Mouse (Mus musculus): Measurements from ENCODE around the gene Tmem150a. TPM values are rescaled to one million over a fixed set of nuclear protein-coding genes. Genes with fewer than 3 reads are reported as not detected.

Gene Tmem150a
- polyA plus RNA-seq, 1 experiment = 171 TPM

DNA sequence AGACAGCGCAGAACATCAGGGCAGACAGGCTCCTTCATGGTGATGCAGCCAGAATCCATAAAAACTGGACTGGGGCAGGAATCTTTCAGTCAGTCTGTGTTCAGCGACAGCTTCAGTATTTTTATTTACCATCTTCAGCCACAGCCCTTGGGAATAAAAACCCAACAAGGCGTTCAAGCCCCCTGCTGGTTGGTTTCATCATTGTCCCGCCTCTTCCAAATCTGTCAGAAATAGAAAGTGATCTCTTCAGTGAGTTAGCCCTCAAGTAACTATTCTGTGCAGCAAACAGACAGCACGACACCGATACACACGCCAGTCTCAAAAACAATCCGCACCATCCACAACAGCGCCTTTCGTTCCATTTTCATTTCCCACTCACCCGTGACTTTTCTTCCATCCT is 36.2 kb upstream of the Tmem150a start:
- Histone ChIP-seq H3K4me1 (ENCODE audit: control insufficient read depth, insufficient read depth, low read length) (no peaks in the 10 kb centered on the region; the same call in 1 of the 2 replicates), H3K36me3 (ENCODE audit: control insufficient read depth, insufficient read depth, low read length) (peaks cover 3% of the 10 kb centered on the region; the same call in 1 of the 2 replicates), H3K4me3 (ENCODE audit: insufficient read depth, low read depth, low read length) (no peak overlapping the region), H3K27ac (ENCODE audit: insufficient read depth, low read depth, low read length) (no peak overlapping the region), H3K27me3 (replicated peaks; ENCODE audit: control insufficient read depth, insufficient read depth, low read length) (no peaks in the 10 kb centered on the region)
- 73% methylated on average over 11 of the region's 11 CpGs for WGBS
- TF ChIP-seq POLR2A (IDR thresholded peaks at IDR 0.05; ENCODE audit: low read depth, low read length) (no peak), CTCF (conservative IDR thresholded peaks at IDR 0.05; ENCODE audit: insufficient read depth, insufficient read length, low read depth, low read length) (peak; percentile 39; the same call in 1 of the 2 replicates)
- peak; percentile 57 for DNase-seq

DNA sequence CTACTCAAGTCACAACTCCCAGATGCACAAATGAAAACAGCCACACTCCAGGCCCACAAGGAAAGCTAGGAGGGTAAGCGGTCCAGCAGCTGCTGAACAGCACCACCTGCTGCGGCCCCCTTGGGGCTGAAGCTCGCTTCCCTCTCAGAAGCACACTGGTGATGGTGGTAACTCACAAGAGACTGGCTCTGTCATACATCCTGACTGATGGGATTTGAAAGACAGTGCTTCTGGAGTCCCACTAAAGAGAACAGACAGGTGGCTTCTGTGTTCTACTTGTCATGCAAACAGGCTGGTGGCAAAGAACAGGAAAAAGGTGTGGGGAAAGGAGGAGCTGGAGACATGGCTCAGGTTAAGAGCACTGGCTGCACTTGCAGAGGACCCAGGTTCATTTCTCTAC is 32.3 kb upstream of the Tmem150a start:
- no peak for DNase-seq
- Histone ChIP-seq H3K4me1 (ENCODE audit: control insufficient read depth, insufficient read depth, low read length) (no peaks in the 10 kb centered on the region), H3K36me3 (ENCODE audit: control insufficient read depth, insufficient read depth, low read length) (peaks cover 10% of the 10 kb centered on the region), H3K4me3 (ENCODE audit: insufficient read depth, low read depth, low read length) (no peak overlapping the region), H3K27me3 (replicated peaks; ENCODE audit: control insufficient read depth, insufficient read depth, low read length) (no peaks in the 10 kb centered on the region), H3K27ac (ENCODE audit: insufficient read depth, low read depth, low read length) (no peak overlapping the region)
- WGBS = over 99% methylated on average over 3 of the region's 3 CpGs
- TF ChIP-seq POLR2A (IDR thresholded peaks at IDR 0.05; ENCODE audit: low read depth, low read length) = no peak
- TF ChIP-seq CTCF (conservative IDR thresholded peaks at IDR 0.05; ENCODE audit: insufficient read depth, insufficient read length, low read depth, low read length) = no peak

DNA sequence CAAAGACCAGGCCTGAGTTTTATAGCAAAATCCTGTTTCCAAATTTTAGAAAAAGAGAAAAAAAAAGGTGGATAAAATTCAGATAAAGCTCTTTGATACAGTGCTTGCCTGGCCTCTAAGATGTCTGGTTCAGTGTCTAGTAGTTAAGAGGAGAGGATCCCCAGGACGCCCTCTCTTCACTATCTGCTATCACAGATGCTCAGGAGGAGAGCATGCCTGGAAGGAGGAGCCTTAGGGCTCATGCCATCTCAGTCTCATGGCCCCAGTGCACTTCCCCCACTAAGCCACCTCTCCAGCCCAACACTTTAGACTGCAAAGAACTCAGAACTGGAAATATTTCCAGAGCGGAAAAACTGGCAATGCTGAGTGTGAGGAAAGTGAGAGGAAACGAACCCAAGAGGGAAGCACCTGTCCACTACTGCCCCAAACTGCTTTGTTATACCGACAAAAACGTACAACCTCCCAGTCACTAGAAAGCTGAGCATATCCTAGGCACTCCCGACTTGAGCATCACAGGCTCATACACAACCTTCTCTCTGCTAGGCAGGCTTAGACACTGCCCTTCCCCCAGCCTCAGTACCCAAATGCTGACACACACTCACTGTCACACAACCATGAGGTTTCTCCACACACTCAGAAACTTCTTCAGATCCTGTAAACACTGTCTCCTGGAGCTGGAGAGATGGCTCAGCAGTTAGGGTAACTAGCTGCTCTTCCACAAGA is 31.3 kb upstream of the Tmem150a start:
- Histone ChIP-seq H3K4me1 (ENCODE audit: control insufficient read depth, insufficient read depth, low read length) (no peaks in the 10 kb centered on the region), H3K4me3 (ENCODE audit: insufficient read depth, low read depth, low read length) (no peak overlapping the region), H3K27ac (ENCODE audit: insufficient read depth, low read depth, low read length) (no peak overlapping the region), H3K27me3 (replicated peaks; ENCODE audit: control insufficient read depth, insufficient read depth, low read length) (no peaks in the 10 kb centered on the region), H3K36me3 (ENCODE audit: control insufficient read depth, insufficient read depth, low read length) (peaks cover 18% of the 10 kb centered on the region)
- no peak for DNase-seq
- TF ChIP-seq POLR2A (IDR thresholded peaks at IDR 0.05; ENCODE audit: low read depth, low read length) (no peak), CTCF (conservative IDR thresholded peaks at IDR 0.05; ENCODE audit: insufficient read depth, insufficient read length, low read depth, low read length) (no peak)
- WGBS = 90% methylated on average over 6 of the region's 6 CpGs

DNA sequence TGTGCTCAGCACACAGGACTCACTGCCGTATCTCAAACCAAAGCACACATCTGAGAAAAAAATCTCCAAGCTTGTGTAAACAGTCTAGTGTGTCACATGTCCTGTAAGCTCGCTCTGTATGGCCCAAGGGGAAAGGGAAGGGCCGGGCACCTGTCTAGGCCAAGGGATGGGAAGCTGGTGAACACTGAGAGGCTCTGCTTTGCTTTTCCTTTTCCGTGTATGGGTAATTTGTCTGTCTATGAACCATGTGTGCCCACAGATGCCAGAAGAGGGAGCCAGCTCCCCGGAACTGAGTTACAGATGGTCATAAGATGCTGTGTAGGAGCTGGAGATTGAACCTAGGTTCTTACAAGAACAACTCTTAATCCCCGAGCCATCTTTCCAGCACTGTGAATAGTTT is 29.0 kb upstream of the Tmem150a start:
- no peaks in the 10 kb centered on the region for H3K27me3 ChIP-seq (replicated peaks; ENCODE audit: control insufficient read depth, insufficient read depth, low read length)
- no peaks in the 10 kb centered on the region for H3K4me1 ChIP-seq (ENCODE audit: control insufficient read depth, insufficient read depth, low read length)
- no peak overlapping the region for H3K4me3 ChIP-seq (ENCODE audit: insufficient read depth, low read depth, low read length)
- TF ChIP-seq POLR2A (IDR thresholded peaks at IDR 0.05; ENCODE audit: low read depth, low read length) = no peak
- peak; percentile 77 for TF ChIP-seq CTCF (conservative IDR thresholded peaks at IDR 0.05; ENCODE audit: insufficient read depth, insufficient read length, low read depth, low read length)
- H3K27ac ChIP-seq (ENCODE audit: insufficient read depth, low read depth, low read length) = no peak overlapping the region
- DNase-seq = peak; percentile 80
- peaks cover 19% of the 10 kb centered on the region for H3K36me3 ChIP-seq (ENCODE audit: control insufficient read depth, insufficient read depth, low read length)
- 59% methylated on average over 6 of the region's 6 CpGs for WGBS

DNA sequence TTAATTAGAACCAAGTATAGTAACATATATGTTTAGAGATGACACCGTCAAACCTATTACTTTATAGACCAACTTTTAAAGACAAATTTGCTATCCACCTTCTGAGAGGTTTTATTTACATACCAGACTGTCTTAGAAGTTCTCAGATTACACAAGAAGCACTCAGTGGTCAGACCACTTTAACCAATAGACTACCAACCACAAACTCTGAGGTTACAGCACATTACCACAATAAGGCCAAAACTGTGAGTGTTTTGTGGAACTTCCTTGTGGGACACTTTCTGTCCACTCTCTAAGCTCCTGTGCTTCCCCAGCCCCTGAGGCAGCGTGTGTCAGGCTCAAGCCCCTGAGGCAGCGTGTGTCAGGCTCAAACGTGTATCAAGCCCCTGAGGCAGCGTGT is 26.2 kb upstream of the Tmem150a start:
- TF ChIP-seq POLR2A (IDR thresholded peaks at IDR 0.05; ENCODE audit: low read depth, low read length) (no peak), CTCF (conservative IDR thresholded peaks at IDR 0.05; ENCODE audit: insufficient read depth, insufficient read length, low read depth, low read length) (no peak)
- Histone ChIP-seq H3K36me3 (ENCODE audit: control insufficient read depth, insufficient read depth, low read length) (peaks cover 19% of the 10 kb centered on the region), H3K4me1 (ENCODE audit: control insufficient read depth, insufficient read depth, low read length) (no peaks in the 10 kb centered on the region), H3K27ac (ENCODE audit: insufficient read depth, low read depth, low read length) (no peak overlapping the region), H3K4me3 (ENCODE audit: insufficient read depth, low read depth, low read length) (no peak overlapping the region), H3K27me3 (replicated peaks; ENCODE audit: control insufficient read depth, insufficient read depth, low read length) (no peaks in the 10 kb centered on the region)
- WGBS = 90% methylated on average over 5 of the region's 5 CpGs
- DNase-seq = no peak

DNA sequence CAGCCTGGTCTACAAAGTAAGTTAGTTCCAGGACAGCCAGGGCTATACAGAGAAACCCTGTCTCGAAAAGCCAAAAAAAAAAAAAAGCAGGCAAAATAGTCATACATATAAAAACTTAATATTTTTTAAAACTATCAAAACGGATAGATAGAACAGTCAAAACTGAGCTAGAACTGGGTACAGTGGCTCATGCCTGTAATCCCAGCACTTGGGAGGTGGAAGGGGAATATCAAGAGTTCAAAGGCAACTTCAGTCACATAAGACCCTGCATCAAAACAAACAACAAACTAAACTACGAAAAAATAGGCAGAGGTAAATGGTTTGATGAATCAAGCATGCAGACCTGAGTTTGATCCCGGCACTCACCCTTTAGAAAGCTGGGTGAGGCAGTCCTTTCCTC is 25.1 kb upstream of the Tmem150a start:
- Histone ChIP-seq H3K27me3 (replicated peaks; ENCODE audit: control insufficient read depth, insufficient read depth, low read length) (no peaks in the 10 kb centered on the region), H3K4me3 (ENCODE audit: insufficient read depth, low read depth, low read length) (no peak overlapping the region), H3K36me3 (ENCODE audit: control insufficient read depth, insufficient read depth, low read length) (peaks cover 18% of the 10 kb centered on the region), H3K27ac (ENCODE audit: insufficient read depth, low read depth, low read length) (no peak overlapping the region), H3K4me1 (ENCODE audit: control insufficient read depth, insufficient read depth, low read length) (no peaks in the 10 kb centered on the region)
- TF ChIP-seq CTCF (conservative IDR thresholded peaks at IDR 0.05; ENCODE audit: insufficient read depth, insufficient read length, low read depth, low read length) = no peak
- DNase-seq = no peak
- 91% methylated on average over 4 of the region's 4 CpGs for WGBS

DNA sequence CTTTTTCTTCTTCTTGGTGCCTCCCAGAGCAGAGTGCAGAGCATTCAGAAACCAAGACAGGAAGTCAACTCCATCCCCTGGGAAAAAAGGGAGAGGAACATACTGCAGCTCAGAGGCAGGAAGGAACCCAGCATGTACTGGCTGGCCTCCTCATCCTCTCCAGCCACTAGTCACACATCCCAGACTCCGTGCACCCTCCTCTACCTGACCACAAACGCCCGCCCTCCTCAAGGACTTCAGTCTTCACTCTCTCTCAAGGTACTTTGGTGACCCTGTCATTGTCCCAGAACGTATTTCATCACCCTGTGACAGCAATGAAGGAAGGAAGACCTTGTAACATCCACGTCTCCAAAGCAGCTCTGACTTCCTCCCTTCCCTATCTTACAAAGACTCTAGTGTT is 22.1 kb upstream of the Tmem150a start:
- peak; percentile 25 for DNase-seq
- Histone ChIP-seq H3K4me3 (ENCODE audit: insufficient read depth, low read depth, low read length) (no peak overlapping the region), H3K4me1 (ENCODE audit: control insufficient read depth, insufficient read depth, low read length) (no peaks in the 10 kb centered on the region), H3K27me3 (replicated peaks; ENCODE audit: control insufficient read depth, insufficient read depth, low read length) (no peaks in the 10 kb centered on the region), H3K36me3 (ENCODE audit: control insufficient read depth, insufficient read depth, low read length) (peaks cover 18% of the 10 kb centered on the region), H3K27ac (ENCODE audit: insufficient read depth, low read depth, low read length) (0 out of 2 replicates have a peak overlapping the region, but pooled peaks have one; percentile 35)
- TF ChIP-seq POLR2A (IDR thresholded peaks at IDR 0.05; ENCODE audit: low read depth, low read length) (no peak), CTCF (conservative IDR thresholded peaks at IDR 0.05; ENCODE audit: insufficient read depth, insufficient read length, low read depth, low read length) (no peak)
- WGBS = 74% methylated on average over 5 of the region's 5 CpGs
